Mouse (Mus musculus): Measurements from ENCODE around the gene Cep83. TPM values are rescaled to one million over a fixed set of nuclear protein-coding genes. Genes with fewer than 3 reads are reported as not detected.

The Cep83 gene
- polyA plus RNA-seq, 1 experiment from 2014 or later = 18.5 TPM

GRCm38 (mm10) chr10:94811907-94812851 is 123.7 kb downstream of the Cep83 start:
- H3K4me1 ChIP-seq = peaks cover 35% of the 10 kb centered on the region
- DNase-seq (ENCODE audit: extremely low spot score, low spot score) = no peak
- 79% methylated on average over 17 of the region's 17 CpGs for WGBS
- peaks cover 12% of the 10 kb centered on the region; the same call in 1 of the 2 replicates for H3K36me3 ChIP-seq (replicated peaks)
- H3K27ac ChIP-seq = peak overlapping the region; percentile 56; the same call in 1 of the 2 replicates
- H3K4me3 ChIP-seq = no peak overlapping the region
- no peaks in the 10 kb centered on the region for H3K9me3 ChIP-seq
- no peaks in the 10 kb centered on the region for H3K27me3 ChIP-seq (ENCODE audit: poor library complexity, severe bottlenecking)

- WGBS = 89% methylated on average over 3 of the region's 3 CpGs
- no peaks in the 10 kb centered on the region; the same call in 1 of the 2 replicates for H3K36me3 ChIP-seq (replicated peaks)
- peaks cover 15% of the 10 kb centered on the region for H3K4me1 ChIP-seq
- H3K27me3 ChIP-seq (ENCODE audit: poor library complexity, severe bottlenecking) = no peaks in the 10 kb centered on the region
- no peak for DNase-seq (ENCODE audit: extremely low spot score, low spot score)
- H3K27ac ChIP-seq = no peak overlapping the region
- H3K4me3 ChIP-seq = no peak overlapping the region
- H3K9me3 ChIP-seq = no peaks in the 10 kb centered on the region
Measured at GRCm38 (mm10) chr10:94818127-94818526, 129.7 kb downstream of the Cep83 start.

GRCm38 (mm10) chr10:94818781-94819665 is 130.6 kb downstream of the Cep83 start:
- H3K27me3 ChIP-seq (ENCODE audit: poor library complexity, severe bottlenecking) = no peaks in the 10 kb centered on the region
- peaks cover 13% of the 10 kb centered on the region for H3K4me1 ChIP-seq
- no peak for DNase-seq (ENCODE audit: extremely low spot score, low spot score)
- 91% methylated on average over 17 of the region's 17 CpGs for WGBS
- no peaks in the 10 kb centered on the region; the same call in 1 of the 2 replicates for H3K36me3 ChIP-seq (replicated peaks)
- H3K27ac ChIP-seq = no peak overlapping the region
- H3K4me3 ChIP-seq = no peak overlapping the region
- H3K9me3 ChIP-seq = no peaks in the 10 kb centered on the region

- peaks cover 12% of the 10 kb centered on the region for H3K36me3 ChIP-seq (replicated peaks)
- no peak overlapping the region for H3K4me3 ChIP-seq
- peaks cover 30% of the 10 kb centered on the region for H3K4me1 ChIP-seq
- H3K9me3 ChIP-seq = no peaks in the 10 kb centered on the region
- H3K27me3 ChIP-seq (ENCODE audit: poor library complexity, severe bottlenecking) = no peaks in the 10 kb centered on the region
- H3K27ac ChIP-seq = no peak overlapping the region
- DNase-seq (ENCODE audit: extremely low spot score, low spot score) = no peak
- WGBS = 61% methylated on average over 11 of the region's 11 CpGs
Measured at GRCm38 (mm10) chr10:94823971-94824760, 135.7 kb downstream of the Cep83 start.

GRCm38 (mm10) chr10:94825951-94826350 is 137.5 kb downstream of the Cep83 start:
- Histone ChIP-seq H3K4me1 (peaks cover 30% of the 10 kb centered on the region), H3K27me3 (ENCODE audit: poor library complexity, severe bottlenecking) (no peaks in the 10 kb centered on the region), H3K27ac (no peak overlapping the region), H3K36me3 (replicated peaks) (peaks cover 17% of the 10 kb centered on the region), H3K9me3 (no peaks in the 10 kb centered on the region), H3K4me3 (no peak overlapping the region)
- 94% methylated on average over 2 of the region's 2 CpGs for WGBS
- DNase-seq (ENCODE audit: extremely low spot score, low spot score) = no peak

- WGBS = 90% methylated on average over 12 of the region's 12 CpGs
- Histone ChIP-seq H3K27me3 (ENCODE audit: poor library complexity, severe bottlenecking) (no peaks in the 10 kb centered on the region), H3K4me3 (no peak overlapping the region), H3K9me3 (no peaks in the 10 kb centered on the region), H3K4me1 (peaks cover 30% of the 10 kb centered on the region), H3K36me3 (replicated peaks) (peaks cover 20% of the 10 kb centered on the region), H3K27ac (no peak overlapping the region)
- no peak for DNase-seq (ENCODE audit: extremely low spot score, low spot score)
Measured at GRCm38 (mm10) chr10:94826436-94826835, 138.0 kb downstream of the Cep83 start.

GRCm38 (mm10) chr10:94827325-94827724 is 138.9 kb downstream of the Cep83 start:
- DNase-seq (ENCODE audit: extremely low spot score, low spot score) = no peak
- peaks cover 28% of the 10 kb centered on the region for H3K4me1 ChIP-seq
- no peaks in the 10 kb centered on the region for H3K27me3 ChIP-seq (ENCODE audit: poor library complexity, severe bottlenecking)
- H3K4me3 ChIP-seq = no peak overlapping the region
- peaks cover 21% of the 10 kb centered on the region for H3K36me3 ChIP-seq (replicated peaks)
- H3K27ac ChIP-seq = no peak overlapping the region
- WGBS = 94% methylated on average over 10 of the region's 10 CpGs
- no peaks in the 10 kb centered on the region for H3K9me3 ChIP-seq

GRCm38 (mm10) chr10:94827890-94828733 is 139.7 kb downstream of the Cep83 start:
- Histone ChIP-seq H3K36me3 (replicated peaks) (peaks cover 28% of the 10 kb centered on the region), H3K4me3 (no peak overlapping the region), H3K9me3 (no peaks in the 10 kb centered on the region), H3K4me1 (peaks cover 28% of the 10 kb centered on the region), H3K27ac (0 out of 2 replicates have a peak overlapping the region, but pooled peaks have one; percentile 35), H3K27me3 (ENCODE audit: poor library complexity, severe bottlenecking) (no peaks in the 10 kb centered on the region)
- DNase-seq (ENCODE audit: extremely low spot score, low spot score) = no peak
- WGBS = 89% methylated on average over 14 of the region's 14 CpGs

GRCm38 (mm10) chr10:94828734-94829230 is 140.3 kb downstream of the Cep83 start:
- no peaks in the 10 kb centered on the region for H3K27me3 ChIP-seq (ENCODE audit: poor library complexity, severe bottlenecking)
- no peak for DNase-seq (ENCODE audit: extremely low spot score, low spot score)
- H3K27ac ChIP-seq = no peak overlapping the region
- no peak overlapping the region for H3K4me3 ChIP-seq
- H3K9me3 ChIP-seq = no peaks in the 10 kb centered on the region
- peaks cover 25% of the 10 kb centered on the region for H3K4me1 ChIP-seq
- 95% methylated on average over 7 of the region's 7 CpGs for WGBS
- H3K36me3 ChIP-seq (replicated peaks) = peaks cover 28% of the 10 kb centered on the region

- no peak overlapping the region for H3K27ac ChIP-seq
- H3K9me3 ChIP-seq = no peaks in the 10 kb centered on the region
- no peak for DNase-seq (ENCODE audit: extremely low spot score, low spot score)
- 92% methylated on average over 6 of the region's 6 CpGs for WGBS
- peaks cover 28% of the 10 kb centered on the region for H3K36me3 ChIP-seq (replicated peaks)
- no peak overlapping the region for H3K4me3 ChIP-seq
- no peaks in the 10 kb centered on the region for H3K27me3 ChIP-seq (ENCODE audit: poor library complexity, severe bottlenecking)
- peaks cover 19% of the 10 kb centered on the region for H3K4me1 ChIP-seq
Measured at GRCm38 (mm10) chr10:94829407-94829806, 141.0 kb downstream of the Cep83 start.

- WGBS = 89% methylated on average over 9 of the region's 9 CpGs
- Histone ChIP-seq H3K36me3 (replicated peaks) (peaks cover 13% of the 10 kb centered on the region), H3K4me3 (no peak overlapping the region), H3K9me3 (no peaks in the 10 kb centered on the region), H3K4me1 (0 out of 2 replicates have a peak, but pooled peaks cover 3% of the 10 kb centered on the region), H3K27me3 (ENCODE audit: poor library complexity, severe bottlenecking) (no peaks in the 10 kb centered on the region), H3K27ac (no peak overlapping the region)
- DNase-seq (ENCODE audit: extremely low spot score, low spot score) = no peak
Measured at GRCm38 (mm10) chr10:94835874-94836273, 147.4 kb downstream of the Cep83 start.
